17 mouse cellular contexts compared by ENCODE assay signal in the genomic region with DNA sequence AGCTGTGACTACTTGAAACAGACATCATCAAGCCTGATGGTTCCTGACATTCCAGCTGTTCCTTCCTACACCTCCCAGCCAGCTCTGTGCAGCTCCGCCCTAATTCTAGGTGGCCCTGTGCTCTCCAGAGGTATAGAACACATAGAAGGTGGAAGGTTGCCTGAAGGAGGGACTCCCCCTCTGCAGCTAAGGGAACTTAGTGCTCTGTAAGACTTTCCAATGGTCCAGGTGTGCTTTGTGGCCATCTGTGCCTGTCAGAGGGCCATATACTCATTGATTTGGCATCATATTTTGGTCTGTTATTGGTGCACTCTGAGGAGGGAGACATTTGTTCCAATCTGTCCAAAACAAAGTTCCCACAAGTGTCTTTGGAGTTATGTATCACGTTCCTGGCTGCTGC. TPM values are rescaled to one million over a fixed set of nuclear protein-coding genes. Genes with fewer than 3 reads are reported as not detected.
DNase-seq lines count a peak whose midpoint lies in the region; ATAC-seq lines count a peak whose summit lies in the region.
"Had no signal": no experiment of that assay in that cellular context is flagged by ENCODE, and none has a peak within 500 bp of the region (broad histone marks: within the 10 kb centered on the region; RNA-seq: fewer than 3 reads in every experiment).

No protein-coding gene starts in this region.

- no peak for DNase-seq in embryonic facial prominence, embryonic 11.5 days (ENCODE audit: low spot score)
- no peak for DNase-seq in embryonic facial prominence, embryonic 10.5 days (ENCODE audit: low spot score)
- no peak for DNase-seq in hindbrain, embryonic 11.5 days (ENCODE audit: low spot score)
- no peak for DNase-seq in liver, embryonic 11.5 days (ENCODE audit: low spot score)
- peak; percentile 36 for DNase-seq in ZHBTc4 (ENCODE audit: low read depth, low spot score)
- DNase-seq: adrenal gland, adult 8-10 months had no signal

- no peaks in the 10 kb centered on the region for H3K36me3 ChIP-seq in embryonic facial prominence, embryonic 11.5 days (replicated peaks; ENCODE audit: control insufficient read depth, insufficient read depth, low read depth, low read length)
- H3K36me3 ChIP-seq in embryonic facial prominence, embryonic 10.5 days (replicated peaks), result no peaks in the 10 kb centered on the region
- no peaks in the 10 kb centered on the region for H3K36me3 ChIP-seq in hindbrain, embryonic 13.5 days
- H3K36me3 ChIP-seq in hindbrain, embryonic 11.5 days (ENCODE audit: control insufficient read depth, insufficient read depth, low read length), result no peaks in the 10 kb centered on the region
- no peaks in the 10 kb centered on the region for H3K36me3 ChIP-seq in liver, embryonic 15.5 days (replicated peaks)
- no peaks in the 10 kb centered on the region for H3K36me3 ChIP-seq in liver, embryonic 11.5 days (ENCODE audit: control insufficient read depth, insufficient read depth, low read length)
- H3K36me3 ChIP-seq in midbrain, embryonic 15.5 days (replicated peaks), result no peaks in the 10 kb centered on the region
- H3K36me3 ChIP-seq: G1E; heart, embryonic 15.5 days; liver, embryonic 12.5 days; stomach, embryonic 15.5 days had no signal

- no peaks in the 10 kb centered on the region for H3K27me3 ChIP-seq in embryonic facial prominence, embryonic 11.5 days (ENCODE audit: control insufficient read depth, insufficient read depth, low read length)
- no peaks in the 10 kb centered on the region for H3K27me3 ChIP-seq in embryonic facial prominence, embryonic 10.5 days (replicated peaks; ENCODE audit: low read depth, poor library complexity, severe bottlenecking)
- no peaks in the 10 kb centered on the region; the same call in 1 of the 2 replicates for H3K27me3 ChIP-seq in hindbrain, embryonic 13.5 days
- no peaks in the 10 kb centered on the region for H3K27me3 ChIP-seq in hindbrain, embryonic 11.5 days (ENCODE audit: control insufficient read depth, insufficient read depth, low read length)
- no peaks in the 10 kb centered on the region for H3K27me3 ChIP-seq in liver, embryonic 15.5 days
- H3K27me3 ChIP-seq in liver, embryonic 11.5 days (replicated peaks; ENCODE audit: control insufficient read depth, insufficient read depth, low read length), result no peaks in the 10 kb centered on the region
- no peaks in the 10 kb centered on the region for H3K27me3 ChIP-seq in midbrain, embryonic 15.5 days (replicated peaks)
- H3K27me3 ChIP-seq: forebrain, embryonic 13.5 days; heart, embryonic 15.5 days; liver, embryonic 12.5 days; Patski; stomach, embryonic 15.5 days had no signal

- H3K4me2 ChIP-seq in embryonic facial prominence, embryonic 11.5 days (ENCODE audit: low read depth, low read length), result no peak overlapping the region
- no peak overlapping the region for H3K4me2 ChIP-seq in hindbrain, embryonic 13.5 days
- no peak overlapping the region for H3K4me2 ChIP-seq in hindbrain, embryonic 11.5 days (replicated peaks; ENCODE audit: low read depth, low read length)
- H3K4me2 ChIP-seq in liver, embryonic 15.5 days, result no peak overlapping the region
- H3K4me2 ChIP-seq in liver, embryonic 11.5 days, result no peak overlapping the region
- no peak overlapping the region for H3K4me2 ChIP-seq in midbrain, embryonic 15.5 days
- H3K4me2 ChIP-seq: forebrain, embryonic 13.5 days; heart, embryonic 15.5 days; liver, embryonic 12.5 days; stomach, embryonic 15.5 days had no signal

- no peak overlapping the region for H3K27ac ChIP-seq in embryonic facial prominence, embryonic 11.5 days (replicated peaks; ENCODE audit: low read depth, low read length)
- H3K27ac ChIP-seq in embryonic facial prominence, embryonic 10.5 days (replicated peaks), result no peak overlapping the region
- H3K27ac ChIP-seq in hindbrain, embryonic 13.5 days, result no peak overlapping the region
- H3K27ac ChIP-seq in hindbrain, embryonic 11.5 days (ENCODE audit: low read depth, low read length), result no peak overlapping the region
- no peak overlapping the region for H3K27ac ChIP-seq in liver, embryonic 15.5 days (replicated peaks)
- no peak overlapping the region for H3K27ac ChIP-seq in liver, embryonic 11.5 days (ENCODE audit: low read depth, low read length)
- no peak overlapping the region for H3K27ac ChIP-seq in midbrain, embryonic 15.5 days
- H3K27ac ChIP-seq: forebrain, embryonic 13.5 days; heart, embryonic 15.5 days; liver, embryonic 12.5 days; macrophage; stomach, embryonic 15.5 days had no signal

- H3K9ac ChIP-seq in embryonic facial prominence, embryonic 11.5 days (replicated peaks; ENCODE audit: low read length), result 0 out of 2 replicates have a peak overlapping the region, but pooled peaks have one; percentile 9
- H3K9ac ChIP-seq in hindbrain, embryonic 13.5 days, result no peak overlapping the region
- H3K9ac ChIP-seq in hindbrain, embryonic 11.5 days (ENCODE audit: low read depth, low read length), result no peak overlapping the region
- H3K9ac ChIP-seq in liver, embryonic 15.5 days, result no peak overlapping the region
- no peak overlapping the region for H3K9ac ChIP-seq in liver, embryonic 11.5 days (ENCODE audit: low read depth, low read length)
- no peak overlapping the region for H3K9ac ChIP-seq in midbrain, embryonic 15.5 days
- H3K9ac ChIP-seq: forebrain, embryonic 13.5 days; heart, embryonic 15.5 days; liver, embryonic 12.5 days; stomach, embryonic 15.5 days had no signal

- no peak for ATAC-seq in embryonic facial prominence, embryonic 11.5 days (replicated peaks; ENCODE audit: insufficient number of reproducible peaks, low FRiP score, low TSS enrichment, low read depth)
- ATAC-seq in hindbrain, embryonic 13.5 days (ENCODE audit: low FRiP score), result 0 out of 2 replicates have a peak, but pooled peaks have one; percentile 32
- ATAC-seq in hindbrain, embryonic 11.5 days (ENCODE audit: low FRiP score), result no peak
- 0 out of 2 replicates have a peak, but pooled peaks have one; percentile 4 for ATAC-seq in liver, embryonic 15.5 days (ENCODE audit: insufficient read depth)
- no peak for ATAC-seq in liver, embryonic 11.5 days (replicated peaks; ENCODE audit: low FRiP score)
- no peak for ATAC-seq in midbrain, embryonic 15.5 days (replicated peaks)

- no peak overlapping the region for H3K4me3 ChIP-seq in embryonic facial prominence, embryonic 11.5 days (ENCODE audit: low read depth, low read length)
- H3K4me3 ChIP-seq in embryonic facial prominence, embryonic 10.5 days, result no peak overlapping the region
- H3K4me3 ChIP-seq in hindbrain, embryonic 13.5 days, result no peak overlapping the region
- no peak overlapping the region for H3K4me3 ChIP-seq in hindbrain, embryonic 11.5 days (ENCODE audit: low read depth, low read length)
- no peak overlapping the region for H3K4me3 ChIP-seq in liver, embryonic 15.5 days (replicated peaks)
- no peak overlapping the region for H3K4me3 ChIP-seq in liver, embryonic 11.5 days (ENCODE audit: low read depth, low read length)
- no peak overlapping the region for H3K4me3 ChIP-seq in midbrain, embryonic 15.5 days
- H3K4me3 ChIP-seq: forebrain, embryonic 13.5 days; heart, embryonic 15.5 days; liver, embryonic 12.5 days; myocyte; stomach, embryonic 15.5 days had no signal

- 57% methylated on average over 2 of the region's 2 CpGs for WGBS in embryonic facial prominence, embryonic 11.5 days
- 60% methylated on average over 2 of the region's 2 CpGs for WGBS in embryonic facial prominence, embryonic 10.5 days
- WGBS in hindbrain, embryonic 13.5 days, result 60% methylated on average over 2 of the region's 2 CpGs
- 72% methylated on average over 2 of the region's 2 CpGs for WGBS in hindbrain, embryonic 11.5 days
- 65% methylated on average over 2 of the region's 2 CpGs for WGBS in liver, embryonic 15.5 days (ENCODE audit: insufficient replicate concordance)
- WGBS in liver, embryonic 11.5 days, result 77% methylated on average over 2 of the region's 2 CpGs
- 76% methylated on average over 2 of the region's 2 CpGs for WGBS in midbrain, embryonic 15.5 days

- no peaks in the 10 kb centered on the region for H3K9me3 ChIP-seq in embryonic facial prominence, embryonic 11.5 days (replicated peaks; ENCODE audit: control insufficient read depth, low read length)
- H3K9me3 ChIP-seq in embryonic facial prominence, embryonic 10.5 days, result no peaks in the 10 kb centered on the region
- H3K9me3 ChIP-seq in hindbrain, embryonic 13.5 days, result no peaks in the 10 kb centered on the region
- no peaks in the 10 kb centered on the region for H3K9me3 ChIP-seq in hindbrain, embryonic 11.5 days (ENCODE audit: control insufficient read depth, low read length)
- no peaks in the 10 kb centered on the region for H3K9me3 ChIP-seq in liver, embryonic 15.5 days (replicated peaks)
- no peaks in the 10 kb centered on the region for H3K9me3 ChIP-seq in liver, embryonic 11.5 days (ENCODE audit: control insufficient read depth, low read length)
- H3K9me3 ChIP-seq in midbrain, embryonic 15.5 days, result no peaks in the 10 kb centered on the region
- H3K9me3 ChIP-seq: forebrain, embryonic 13.5 days; G1E; heart, embryonic 15.5 days; liver, embryonic 12.5 days; stomach, embryonic 15.5 days had no signal

- H3K4me1 ChIP-seq in embryonic facial prominence, embryonic 11.5 days (ENCODE audit: control insufficient read depth, insufficient read depth, low read length), result no peaks in the 10 kb centered on the region
- H3K4me1 ChIP-seq in embryonic facial prominence, embryonic 10.5 days, result no peaks in the 10 kb centered on the region; the same call in 1 of the 2 replicates
- no peaks in the 10 kb centered on the region for H3K4me1 ChIP-seq in hindbrain, embryonic 13.5 days (replicated peaks)
- H3K4me1 ChIP-seq in hindbrain, embryonic 11.5 days (replicated peaks; ENCODE audit: control insufficient read depth, insufficient read depth, low read length), result no peaks in the 10 kb centered on the region
- H3K4me1 ChIP-seq in liver, embryonic 15.5 days (replicated peaks), result peaks cover under 1% of the 10 kb centered on the region; the same call in 1 of the 2 replicates
- H3K4me1 ChIP-seq in liver, embryonic 11.5 days (replicated peaks; ENCODE audit: control insufficient read depth, insufficient read depth, low read length), result no peaks in the 10 kb centered on the region
- H3K4me1 ChIP-seq in midbrain, embryonic 15.5 days, result no peaks in the 10 kb centered on the region
- H3K4me1 ChIP-seq: forebrain, embryonic 13.5 days; stomach, embryonic 15.5 days had no signal

RNA-seq across cellular contexts. Expression of gene Kmt5a, which starts 6.7 kb away (rescaled TPM):
- 75.3 and 102 TPM in 2 replicates for polyA plus RNA-seq in embryonic facial prominence, embryonic 11.5 days (2014; fragmentation: Nextera tagmentation; extraction: Ambion mirVana)
- polyA plus RNA-seq in embryonic facial prominence, embryonic 10.5 days (2016; fragmentation: Nextera tagmentation; extraction: Ambion mirVana), result 48.5 and 55.7 TPM in 2 replicates
- 18.0 and 20.6 TPM in 2 replicates for polyA plus RNA-seq in hindbrain, embryonic 13.5 days (2015; fragmentation: Nextera tagmentation; extraction: Ambion mirVana)
- 52.2 and 83.1 TPM in 2 replicates for polyA plus RNA-seq in hindbrain, embryonic 11.5 days (2014; fragmentation: Nextera tagmentation; extraction: Ambion mirVana)
- 60.1 and 67.9 TPM in 2 replicates for polyA plus RNA-seq in liver, embryonic 15.5 days (2015; fragmentation: Nextera tagmentation; extraction: Ambion mirVana)
- 132 and 145 TPM in 2 replicates for polyA plus RNA-seq in liver, embryonic 11.5 days (2014; fragmentation: Nextera tagmentation; extraction: Ambion mirVana)
- polyA plus RNA-seq in midbrain, embryonic 15.5 days (2015; fragmentation: Nextera tagmentation; extraction: Ambion mirVana), result 36.4 and 49.1 TPM in 2 replicates

RNA-seq across cellular contexts. Expression of gene Sbno1, which starts 7.2 kb away (rescaled TPM):
- 74.5 and 75.1 TPM in 2 replicates for polyA plus RNA-seq in embryonic facial prominence, embryonic 11.5 days (2014; fragmentation: Nextera tagmentation; extraction: Ambion mirVana)
- polyA plus RNA-seq in embryonic facial prominence, embryonic 10.5 days (2016; fragmentation: Nextera tagmentation; extraction: Ambion mirVana), result 98.3 and 103 TPM in 2 replicates
- 108 and 115 TPM in 2 replicates for polyA plus RNA-seq in hindbrain, embryonic 13.5 days (2015; fragmentation: Nextera tagmentation; extraction: Ambion mirVana)
- 92.9 and 116 TPM in 2 replicates for polyA plus RNA-seq in hindbrain, embryonic 11.5 days (2014; fragmentation: Nextera tagmentation; extraction: Ambion mirVana)
- polyA plus RNA-seq in liver, embryonic 15.5 days (2015; fragmentation: Nextera tagmentation; extraction: Ambion mirVana), result 35.0 and 35.3 TPM in 2 replicates
- 75.2 and 86.4 TPM in 2 replicates for polyA plus RNA-seq in liver, embryonic 11.5 days (2014; fragmentation: Nextera tagmentation; extraction: Ambion mirVana)
- polyA plus RNA-seq in midbrain, embryonic 15.5 days (2015; fragmentation: Nextera tagmentation; extraction: Ambion mirVana), result 98.6 and 102 TPM in 2 replicates

RNA-seq across cellular contexts. Expression of gene Rilpl2, which starts 45.1 kb away (rescaled TPM):
- 28.0 and 28.2 TPM in 2 replicates for polyA plus RNA-seq in embryonic facial prominence, embryonic 11.5 days (2014; fragmentation: Nextera tagmentation; extraction: Ambion mirVana)
- 24.9 and 26.0 TPM in 2 replicates for polyA plus RNA-seq in embryonic facial prominence, embryonic 10.5 days (2016; fragmentation: Nextera tagmentation; extraction: Ambion mirVana)
- 21.2 and 23.8 TPM in 2 replicates for polyA plus RNA-seq in hindbrain, embryonic 13.5 days (2015; fragmentation: Nextera tagmentation; extraction: Ambion mirVana)
- 19.2 and 20.8 TPM in 2 replicates for polyA plus RNA-seq in hindbrain, embryonic 11.5 days (2014; fragmentation: Nextera tagmentation; extraction: Ambion mirVana)
- 8.9 and 9.5 TPM in 2 replicates for polyA plus RNA-seq in liver, embryonic 15.5 days (2015; fragmentation: Nextera tagmentation; extraction: Ambion mirVana)
- polyA plus RNA-seq in liver, embryonic 11.5 days (2014; fragmentation: Nextera tagmentation; extraction: Ambion mirVana), result 18.7 and 19.8 TPM in 2 replicates
- polyA plus RNA-seq in midbrain, embryonic 15.5 days (2015; fragmentation: Nextera tagmentation; extraction: Ambion mirVana), result 24.7 and 25.2 TPM in 2 replicates

RNA-seq across cellular contexts. Expression of gene Snrnp35, which starts 49.9 kb away (rescaled TPM):
- polyA plus RNA-seq in embryonic facial prominence, embryonic 11.5 days (2014; fragmentation: Nextera tagmentation; extraction: Ambion mirVana), result 12.3 and 13.9 TPM in 2 replicates
- polyA plus RNA-seq in embryonic facial prominence, embryonic 10.5 days (2016; fragmentation: Nextera tagmentation; extraction: Ambion mirVana), result 28.3 and 28.8 TPM in 2 replicates
- polyA plus RNA-seq in hindbrain, embryonic 13.5 days (2015; fragmentation: Nextera tagmentation; extraction: Ambion mirVana), result 22.5 and 27.5 TPM in 2 replicates
- 15.2 and 15.7 TPM in 2 replicates for polyA plus RNA-seq in hindbrain, embryonic 11.5 days (2014; fragmentation: Nextera tagmentation; extraction: Ambion mirVana)
- 10.5 and 10.8 TPM in 2 replicates for polyA plus RNA-seq in liver, embryonic 15.5 days (2015; fragmentation: Nextera tagmentation; extraction: Ambion mirVana)
- polyA plus RNA-seq in liver, embryonic 11.5 days (2014; fragmentation: Nextera tagmentation; extraction: Ambion mirVana), result 13.6 and 14.0 TPM in 2 replicates
- 18.9 and 19.1 TPM in 2 replicates for polyA plus RNA-seq in midbrain, embryonic 15.5 days (2015; fragmentation: Nextera tagmentation; extraction: Ambion mirVana)

Comparison
In these comparisons a context has a peak if more than half of its experiments do, and no peak if none do; other contexts are left out.
1. ATAC-seq: peak in hindbrain, embryonic 13.5 days (single experiment) and liver, embryonic 15.5 days (single experiment); none in embryonic facial prominence, embryonic 11.5 days (single experiment), hindbrain, embryonic 11.5 days (single experiment), liver, embryonic 11.5 days (single experiment) and midbrain, embryonic 15.5 days (single experiment).